Mouse (Mus musculus) lung, embryonic 15.5 days (tissue): ENCODE results near the gene Cks1b. TPM values are rescaled to one million over a fixed set of nuclear protein-coding genes. Genes with fewer than 3 reads are reported as not detected.

Experiments used
- ATAC-seq: fragments of 200-750 bp; cut with Nextera tagmentation; 2 replicates; pipeline ENCODE4 v1.8.0; 2017; ENCODE audit warnings: moderate number of reproducible peaks, borderline replicate concordance; ENCODE audit not compliant: low FRiP score, low TSS enrichment; ENCODE audit errors: extremely low read depth
- H3K27ac ChIP-seq: fragments of 300-500 bp; sonication (generic); 2 replicates; pipeline ENCODE4 v1.5.1; 2015; ENCODE audit warnings: moderate library complexity, mild to moderate bottlenecking, inconsistent platforms
- H3K27me3 ChIP-seq: fragments of 300-500 bp; sonication (generic); 2 replicates; pipeline ENCODE4 v1.6.1; 2015; ENCODE audit warnings: inconsistent platforms
- H3K36me3 ChIP-seq: fragments of 300-500 bp; sonication (generic); 2 replicates; pipeline ENCODE4 v1.6.1; 2015; ENCODE audit warnings: inconsistent platforms
- H3K4me1 ChIP-seq: fragments of 300-500 bp; sonication (generic); 2 replicates; pipeline ENCODE4 v1.6.1; 2015; ENCODE audit warnings: inconsistent platforms
- H3K4me2 ChIP-seq: fragments of 300-500 bp; sonication (generic); 2 replicates; pipeline ENCODE4 v1.6.1; 2015; ENCODE audit warnings: inconsistent platforms, mild to moderate bottlenecking, moderate library complexity
- H3K4me3 ChIP-seq: fragments of 300-500 bp; sonication (generic); 2 replicates; pipeline ENCODE4 v1.5.1; 2015; ENCODE audit warnings: mild to moderate bottlenecking, inconsistent platforms
- H3K9ac ChIP-seq: fragments of 300-500 bp; sonication (generic); 2 replicates; pipeline ENCODE4 v1.6.1; 2015; ENCODE audit warnings: inconsistent platforms
- H3K9me3 ChIP-seq: fragments of 300-500 bp; sonication (generic); 2 replicates; pipeline ENCODE4 v1.6.1; 2016; ENCODE audit warnings: inconsistent platforms
- WGBS: fragments of 180-500 bp; shearing (Covaris S2); methylation state at CpG from one replicate; pipeline ENCODE4 v1.1.7; 2015; 5-methylcytosine and 5-hydroxymethylcytosine counted together
- polyA plus RNA-seq: library from polyadenylated mRNA; unstranded; fragments of >200 nt; fragmentation: Nextera tagmentation; extraction: Ambion mirVana; gene quantifications from 2 replicates; pipeline ENCODE4 v1.2.1, GENCODE M21; 2015

Cks1b gene
- polyA plus RNA-seq, 1 experiment from 2014 or later = 556 TPM

DNA sequence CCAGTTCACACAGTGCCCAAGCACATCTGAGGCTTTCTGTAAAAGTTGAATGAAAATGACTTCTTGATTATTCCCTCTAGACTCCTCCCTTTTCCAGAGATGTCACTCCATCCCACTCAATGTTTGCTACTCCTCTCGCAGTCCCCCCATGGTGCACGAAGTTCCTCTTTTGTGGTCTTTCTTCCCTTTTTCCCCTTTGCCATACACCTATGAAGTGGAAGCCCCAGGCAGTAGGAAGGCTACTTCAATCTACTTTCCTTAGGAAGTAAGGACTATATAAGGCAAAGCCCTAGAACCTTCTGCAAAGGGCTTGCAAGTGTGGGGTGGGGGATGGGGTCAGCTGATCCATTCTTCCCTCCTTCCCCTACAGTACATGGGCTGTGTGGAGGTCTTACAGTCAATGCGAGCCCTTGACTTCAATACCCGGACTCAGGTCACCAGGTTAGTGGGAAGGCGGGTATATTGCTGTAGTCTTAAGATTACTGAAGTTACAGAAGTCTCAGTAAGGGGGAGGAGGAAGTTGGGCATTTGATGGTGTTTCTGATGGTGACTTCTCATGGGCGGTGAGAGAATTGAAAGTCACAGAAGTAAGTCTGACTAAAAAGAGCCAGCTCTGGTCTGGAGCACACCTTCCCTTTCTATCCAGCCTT lies 4.5 kb upstream of the Cks1b start:
- no peaks in the 10 kb centered on the region for H3K27me3 ChIP-seq
- H3K9ac ChIP-seq = peak overlapping the region; percentile 62; the same call in 1 of the 2 replicates
- WGBS = 64% methylated on average over 6 of the region's 6 CpGs
- H3K4me3 ChIP-seq = peak overlapping the region; percentile 52
- no peak for ATAC-seq
- no peaks in the 10 kb centered on the region for H3K9me3 ChIP-seq
- peaks cover 45% of the 10 kb centered on the region for H3K36me3 ChIP-seq
- peaks cover 34% of the 10 kb centered on the region for H3K4me1 ChIP-seq
- peak overlapping the region; percentile 100; the same call in 1 of the 2 replicates for H3K27ac ChIP-seq
- H3K4me2 ChIP-seq = peak overlapping the region; percentile 81

- 8% methylated on average over 22 of the region's 22 CpGs for WGBS
- peaks cover 40% of the 10 kb centered on the region for H3K4me1 ChIP-seq
- peak overlapping the region; percentile 81 for H3K4me2 ChIP-seq
- no peaks in the 10 kb centered on the region for H3K9me3 ChIP-seq
- peak overlapping the region; percentile 52 for H3K4me3 ChIP-seq
- peak overlapping the region; percentile 100 for H3K27ac ChIP-seq
- H3K9ac ChIP-seq = peak overlapping the region; percentile 62
- peaks cover 37% of the 10 kb centered on the region for H3K36me3 ChIP-seq
- ATAC-seq = no peak
- H3K27me3 ChIP-seq = no peaks in the 10 kb centered on the region
Measured at GRCm38 (mm10) chr3:89421810-89422473, 3.8 kb upstream of the Cks1b start.

DNA sequence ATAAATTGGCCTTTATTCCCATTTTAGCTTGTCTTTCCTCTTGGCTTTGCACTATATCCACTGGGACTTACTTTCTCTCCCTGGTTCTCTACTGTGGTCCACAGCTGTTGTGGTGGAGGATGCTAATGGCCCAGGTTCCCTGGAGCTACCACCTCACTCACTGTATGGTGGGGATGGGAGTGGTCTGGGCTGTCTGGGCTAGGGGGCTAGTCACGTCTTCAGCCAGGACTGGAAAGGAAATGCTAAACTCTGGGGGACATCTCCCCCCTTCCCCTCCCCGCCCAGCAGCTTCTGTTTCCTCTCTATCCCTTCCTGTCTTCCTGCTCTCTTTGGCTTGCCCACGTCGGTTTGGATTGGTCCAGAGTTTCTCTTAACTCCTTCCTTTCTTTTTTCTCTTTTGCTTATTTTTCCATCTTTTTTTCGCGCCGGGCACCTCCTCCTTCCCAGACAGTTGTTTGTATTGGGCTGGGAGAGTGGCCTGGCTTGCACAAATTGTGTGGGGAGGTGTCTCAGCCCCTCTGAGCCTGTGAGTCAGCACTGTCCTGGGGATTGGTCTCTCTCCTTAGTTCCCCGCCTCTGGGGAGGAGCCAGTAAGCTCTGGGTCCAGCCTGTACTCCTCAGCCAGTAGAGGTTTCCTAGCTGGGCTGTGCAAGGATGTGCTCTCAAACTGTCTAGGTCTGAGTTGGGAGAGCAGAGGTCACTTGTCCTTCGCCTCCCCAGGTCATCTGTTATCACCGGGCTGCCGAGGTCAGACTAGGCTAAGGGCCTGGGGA lies 3.0 kb upstream of the Cks1b start:
- Histone ChIP-seq H3K4me1 (peaks cover 44% of the 10 kb centered on the region), H3K4me3 (peak overlapping the region; percentile 52), H3K27me3 (no peaks in the 10 kb centered on the region), H3K9ac (peak overlapping the region; percentile 62), H3K27ac (peak overlapping the region; percentile 100), H3K9me3 (no peaks in the 10 kb centered on the region), H3K36me3 (peaks cover 32% of the 10 kb centered on the region), H3K4me2 (peak overlapping the region; percentile 81)
- 2% methylated on average over 11 of the region's 11 CpGs for WGBS
- ATAC-seq = peak; percentile 84

DNA sequence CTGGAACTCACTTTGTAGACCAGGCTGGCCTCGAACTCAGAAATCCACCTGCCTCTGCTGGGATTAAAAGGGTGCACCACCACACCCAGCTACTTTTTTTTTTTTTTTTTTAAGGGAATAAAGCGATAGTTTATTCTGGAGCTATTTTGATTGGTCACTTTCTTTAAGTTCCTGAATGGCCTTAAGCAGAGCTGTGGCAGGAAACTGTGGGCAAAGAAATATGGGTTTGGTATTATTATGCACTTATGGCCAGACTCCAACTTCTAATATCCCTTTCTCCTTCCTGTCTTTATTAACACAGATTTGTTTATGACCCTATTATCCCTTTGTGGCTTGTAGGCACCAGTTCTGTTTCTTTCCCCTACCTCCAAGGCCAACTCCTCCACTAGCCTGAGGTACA lies 2.2 kb upstream of the Cks1b start:
- Histone ChIP-seq H3K36me3 (peaks cover 32% of the 10 kb centered on the region), H3K27ac (peak overlapping the region; percentile 100), H3K4me1 (peaks cover 44% of the 10 kb centered on the region), H3K27me3 (no peaks in the 10 kb centered on the region), H3K4me2 (peak overlapping the region; percentile 81), H3K4me3 (peak overlapping the region; percentile 52), H3K9me3 (no peaks in the 10 kb centered on the region), H3K9ac (no peak overlapping the region)
- 36% methylated on average over 2 of the region's 2 CpGs for WGBS
- no peak for ATAC-seq

GRCm38 (mm10) chr3:89419981-89420380 lies 1.8 kb upstream of the Cks1b start:
- 15% methylated on average over 3 of the region's 3 CpGs for WGBS
- H3K4me3 ChIP-seq = peak overlapping the region; percentile 67
- peak overlapping the region; percentile 81 for H3K4me2 ChIP-seq
- H3K9ac ChIP-seq = peak overlapping the region; percentile 38
- peaks cover 32% of the 10 kb centered on the region for H3K36me3 ChIP-seq
- no peaks in the 10 kb centered on the region for H3K27me3 ChIP-seq
- peaks cover 44% of the 10 kb centered on the region for H3K4me1 ChIP-seq
- ATAC-seq = no peak
- H3K27ac ChIP-seq = peak overlapping the region; percentile 100
- no peaks in the 10 kb centered on the region for H3K9me3 ChIP-seq

DNA sequence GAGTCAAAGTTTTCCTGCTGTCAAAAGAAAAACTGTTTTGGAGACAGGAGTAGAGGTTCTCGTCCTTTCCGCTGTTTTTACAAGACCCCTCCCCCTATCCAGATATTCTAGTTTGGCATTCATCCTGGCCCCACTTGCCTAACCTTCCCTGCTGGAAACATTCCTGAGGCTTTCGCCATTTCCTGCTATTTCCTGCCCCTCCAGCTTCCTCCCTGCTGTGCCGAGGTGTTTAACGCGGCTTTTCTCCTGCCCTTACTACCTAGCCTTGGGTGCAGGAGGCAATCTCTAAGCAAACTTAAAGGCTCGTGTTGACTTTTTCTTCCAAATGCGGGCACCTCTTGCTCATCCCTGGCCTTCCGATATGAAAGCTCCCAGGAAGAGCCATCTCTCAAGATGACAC lies 1.4 kb upstream of the Cks1b start:
- WGBS = 0% methylated on average over 9 of the region's 9 CpGs
- ATAC-seq = no peak
- H3K36me3 ChIP-seq = peaks cover 32% of the 10 kb centered on the region

GRCm38 (mm10) chr3:89418861-89419250 lies 673 bp upstream of the Cks1b start:
- H3K4me3 ChIP-seq = peak overlapping the region; percentile 67
- peak; percentile 28; the same call in 1 of the 2 replicates for ATAC-seq
- no peaks in the 10 kb centered on the region for H3K27me3 ChIP-seq
- peak overlapping the region; percentile 100 for H3K27ac ChIP-seq
- whole genome bisulfite sequencing = under 1% methylated on average over 16 of the region's 16 CpGs
- H3K36me3 ChIP-seq = peaks cover 32% of the 10 kb centered on the region
- H3K4me2 ChIP-seq = peak overlapping the region; percentile 81
- no peaks in the 10 kb centered on the region for H3K9me3 ChIP-seq
- H3K4me1 ChIP-seq = peaks cover 44% of the 10 kb centered on the region
- peak overlapping the region; percentile 64 for H3K9ac ChIP-seq

More for the DNA sequence above, 1.4 kb upstream of the Cks1b start:
- no peaks in the 10 kb centered on the region for H3K27me3 ChIP-seq
- H3K4me2 ChIP-seq = peak overlapping the region; percentile 81
- H3K9me3 ChIP-seq = no peaks in the 10 kb centered on the region
- H3K27ac ChIP-seq = peak overlapping the region; percentile 100
- peaks cover 44% of the 10 kb centered on the region for H3K4me1 ChIP-seq
- H3K4me3 ChIP-seq = peak overlapping the region; percentile 67
- H3K9ac ChIP-seq = peak overlapping the region; percentile 64

DNA sequence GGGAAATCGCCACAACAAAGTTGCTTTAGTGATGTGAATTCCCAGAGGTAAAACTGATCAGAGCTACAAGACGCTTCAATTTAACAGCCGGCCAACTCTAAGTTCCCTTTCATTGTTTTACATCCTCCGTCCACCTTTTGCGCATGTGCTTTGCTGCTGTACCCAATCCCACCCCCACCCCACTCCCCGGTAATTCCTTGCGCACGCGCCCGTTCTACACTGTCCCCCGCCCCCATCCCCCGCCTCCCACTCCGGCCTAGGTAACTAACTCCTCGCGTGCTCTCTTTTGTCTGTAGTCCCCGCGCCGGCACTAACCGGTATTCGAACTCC lies 378 bp downstream of the Cks1b start:
- peak; percentile 12; the same call in 1 of the 2 replicates for ATAC-seq
- H3K9me3 ChIP-seq = no peaks in the 10 kb centered on the region
- peaks cover 38% of the 10 kb centered on the region for H3K4me1 ChIP-seq
- peak overlapping the region; percentile 92 for H3K27ac ChIP-seq
- peak overlapping the region; percentile 67 for H3K4me3 ChIP-seq
- H3K27me3 ChIP-seq = no peaks in the 10 kb centered on the region
- WGBS = under 1% methylated on average over 20 of the region's 20 CpGs
- H3K9ac ChIP-seq = peak overlapping the region; percentile 60
- H3K36me3 ChIP-seq = peaks cover 28% of the 10 kb centered on the region
- peak overlapping the region; percentile 77 for H3K4me2 ChIP-seq

DNA sequence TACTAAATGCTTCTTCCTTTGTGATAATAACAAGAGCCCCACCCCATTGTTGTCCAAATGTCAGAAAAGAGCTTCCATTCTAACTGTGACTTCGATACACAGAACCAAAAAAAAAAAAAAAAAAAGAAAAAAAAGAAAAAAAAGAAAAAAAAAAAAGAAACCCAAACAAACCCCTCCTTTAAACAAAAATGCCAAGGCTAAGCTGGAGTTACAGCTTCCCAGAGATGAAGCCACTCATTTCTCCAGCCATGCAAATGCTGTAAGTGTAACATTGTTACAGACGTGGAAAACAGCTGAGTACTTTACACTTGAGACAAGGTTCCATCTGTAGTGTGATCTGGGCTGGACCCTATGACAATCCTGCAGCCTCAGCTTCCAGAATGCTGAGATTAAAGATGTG lies 1.1 kb downstream of the Cks1b start:
- Histone ChIP-seq H3K4me1 (peaks cover 31% of the 10 kb centered on the region), H3K9ac (peak overlapping the region; percentile 60), H3K4me3 (peak overlapping the region; percentile 67), H3K4me2 (peak overlapping the region; percentile 77), H3K27ac (peak overlapping the region; percentile 92), H3K9me3 (no peaks in the 10 kb centered on the region), H3K27me3 (no peaks in the 10 kb centered on the region), H3K36me3 (peaks cover 28% of the 10 kb centered on the region)
- WGBS = 10% methylated on average over 2 of the region's 2 CpGs
- ATAC-seq = no peak

GRCm38 (mm10) chr3:89416158-89416557 lies 2.0 kb downstream of the Cks1b start:
- no peak for ATAC-seq
- Histone ChIP-seq H3K4me3 (no peak overlapping the region), H3K9me3 (no peaks in the 10 kb centered on the region), H3K36me3 (peaks cover 28% of the 10 kb centered on the region), H3K27me3 (no peaks in the 10 kb centered on the region), H3K9ac (no peak overlapping the region), H3K4me2 (peak overlapping the region; percentile 77; the same call in 1 of the 2 replicates), H3K27ac (no peak overlapping the region), H3K4me1 (peaks cover 23% of the 10 kb centered on the region)
- 87% methylated on average over 8 of the region's 8 CpGs for WGBS

DNA sequence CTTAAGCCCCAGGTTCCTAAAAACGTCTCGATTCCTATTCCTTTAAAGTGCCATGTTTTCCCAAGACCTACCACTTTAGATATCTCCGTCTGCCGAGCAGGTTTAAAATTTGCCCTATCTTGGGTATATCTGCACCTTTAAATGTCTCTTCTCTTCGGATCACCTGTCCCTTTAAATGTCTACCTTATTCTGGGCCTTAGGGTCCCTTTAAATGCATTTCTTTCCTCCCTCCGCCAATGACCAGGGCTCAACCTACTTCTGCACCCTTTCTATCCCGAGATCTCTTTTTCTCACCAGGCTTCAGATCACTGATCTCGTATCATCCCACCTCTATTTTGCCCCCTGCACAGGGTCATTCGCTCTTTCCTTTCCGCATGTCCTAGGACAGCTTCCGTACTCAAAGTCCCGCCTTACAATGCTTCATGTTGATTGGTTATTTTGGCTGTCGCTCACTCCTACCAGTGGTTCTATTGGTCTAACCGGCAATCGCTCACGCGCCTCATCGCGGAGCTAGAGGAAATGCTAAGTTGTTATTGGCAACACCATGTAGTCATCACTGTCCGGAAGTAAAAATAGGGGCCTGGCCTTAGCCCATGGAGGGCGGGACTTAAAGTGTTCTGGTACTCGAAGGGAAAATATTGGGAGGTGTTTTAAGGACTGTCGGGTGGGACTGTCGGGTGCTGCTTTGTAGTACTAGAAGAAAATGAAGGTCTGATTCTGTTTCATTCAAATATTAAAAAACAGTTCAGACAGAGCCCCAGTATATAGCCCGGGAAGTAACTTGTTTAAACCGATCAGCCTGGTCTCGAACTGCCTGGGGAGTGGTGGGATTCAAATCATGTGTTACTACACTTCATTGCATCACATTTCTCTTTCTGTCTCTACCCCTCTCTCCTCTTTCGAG lies 6.4 kb downstream of the Cks1b start, which contains the start of gene Flad1:
Gene Flad1, minus strand, starts transcription at position 381 of the 904 bp plus-strand sequence.
- Histone ChIP-seq H3K27ac (no peak within 1 kb of the TSS), H3K36me3 (peaks cover 32% of the 10 kb centered on the region), H3K27me3 (no peaks in the 10 kb centered on the region), H3K4me1 (peaks cover 14% of the 10 kb centered on the region), H3K4me3 (peak within 1 kb of the TSS; percentile 52), H3K9me3 (no peaks in the 10 kb centered on the region), H3K4me2 (peak within 1 kb of the TSS; percentile 62), H3K9ac (peak within 1 kb of the TSS; percentile 49)
- ATAC-seq = peak; percentile 98
- WGBS = 4% methylated on average over 28 of the region's 28 CpGs
